Mouse (Mus musculus) urinary bladder, postnatal 25 days (tissue): ENCODE measurements around the gene Nckipsd.
A peak's percentile ranks its signal among the peaks of the same experiment; 100 is the strongest.

Experiments
- DNase-seq: peaks from one replicate; pipeline ENCODE4 v3.0.0; 2022; ENCODE audit warnings: low spot score

The Nckipsd gene

GRCm38 (mm10) chr9:108799564-108799963 lies 8.6 kb upstream of the Nckipsd start:
- no peak for DNase-seq

- DNase-seq = no peak
These were observed 2.4 kb upstream of the Nckipsd start for GRCm38 (mm10) chr9:108805768-108806167.

DNA sequence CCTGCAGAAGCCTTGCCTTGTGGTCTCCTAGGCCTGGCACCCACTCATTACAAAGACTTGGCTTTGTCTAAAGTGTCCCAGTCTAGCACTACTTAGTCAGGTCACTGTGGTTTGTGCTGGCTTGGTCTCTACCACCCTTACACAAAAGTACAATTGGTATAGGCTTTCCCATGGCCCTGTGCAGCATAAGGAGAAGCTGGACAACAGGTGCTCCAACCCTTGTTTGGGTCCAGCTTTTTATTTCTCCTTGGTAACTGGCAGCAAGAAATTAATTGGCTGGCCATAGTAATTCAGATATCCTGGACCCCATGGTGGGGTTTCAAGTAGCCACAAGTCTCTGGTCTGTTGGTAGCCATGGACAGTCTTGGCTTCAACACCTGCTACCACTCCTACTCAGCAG lies 1.8 kb upstream of the Nckipsd start:
- DNase-seq = no peak

DNA sequence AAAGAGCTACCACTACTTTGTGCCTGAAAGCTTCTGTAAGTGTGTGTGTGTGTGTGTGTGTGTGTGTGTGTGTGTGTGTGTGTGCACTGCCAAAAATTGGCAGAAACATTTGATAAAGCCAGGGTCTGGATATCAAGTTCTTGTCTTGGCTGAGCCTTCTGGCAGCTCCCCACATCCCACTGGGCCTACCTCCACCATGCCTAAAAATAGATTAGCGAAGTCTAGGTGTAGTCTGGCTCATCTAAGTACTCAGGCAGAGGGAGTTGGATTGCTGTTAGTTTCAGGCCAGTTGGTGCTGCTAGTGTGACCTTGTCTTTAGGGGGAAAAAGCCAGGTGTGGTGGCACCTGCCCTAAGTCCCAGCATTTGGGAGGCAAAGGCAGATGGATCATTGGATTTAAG lies 1.3 kb upstream of the Nckipsd start:
- DNase-seq = no peak

DNA sequence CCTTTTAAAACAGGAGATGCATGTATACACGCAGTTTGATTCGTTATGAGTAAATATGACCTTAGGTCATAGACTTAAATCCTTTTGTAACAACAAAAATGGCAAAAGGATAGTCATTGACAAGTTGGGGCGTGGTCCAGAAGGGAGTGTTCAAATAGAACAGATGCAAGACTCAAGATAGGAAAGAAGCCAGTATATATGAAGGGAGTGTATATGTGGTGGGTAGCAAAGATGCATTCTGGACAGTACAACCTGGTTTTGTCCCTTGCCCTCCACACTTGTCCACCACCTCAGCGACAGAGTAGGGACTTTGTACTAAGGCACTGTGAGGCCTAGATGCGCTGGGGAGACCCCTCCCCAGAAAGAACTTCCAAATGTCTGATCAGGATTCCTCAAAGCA lies 494 bp upstream of the Nckipsd start:
- no peak for DNase-seq

- no peak for DNase-seq
These were observed 1.0 kb downstream of the Nckipsd start for GRCm38 (mm10) chr9:108809188-108809587.

DNA sequence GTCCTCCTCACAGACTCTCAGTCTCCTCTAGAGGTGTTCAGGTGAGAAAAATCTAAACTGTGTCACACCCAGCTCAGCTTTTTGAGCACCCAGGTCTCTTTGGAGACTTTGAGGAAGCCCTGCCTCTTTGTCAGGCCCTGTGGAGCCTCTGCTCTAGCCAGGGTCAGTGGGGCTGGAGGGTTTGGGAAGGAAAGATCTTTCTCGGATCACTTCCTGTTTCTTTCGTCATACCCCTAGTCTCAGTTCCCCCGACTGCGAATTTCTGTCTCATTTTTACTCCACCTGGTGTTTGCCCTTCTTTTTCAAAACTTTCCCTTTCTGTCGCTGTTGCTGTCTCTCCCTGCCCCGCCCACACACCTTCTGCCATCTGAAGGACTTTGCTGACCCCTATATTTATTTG lies 1.6 kb downstream of the Nckipsd start:
- DNase-seq = no peak

DNA sequence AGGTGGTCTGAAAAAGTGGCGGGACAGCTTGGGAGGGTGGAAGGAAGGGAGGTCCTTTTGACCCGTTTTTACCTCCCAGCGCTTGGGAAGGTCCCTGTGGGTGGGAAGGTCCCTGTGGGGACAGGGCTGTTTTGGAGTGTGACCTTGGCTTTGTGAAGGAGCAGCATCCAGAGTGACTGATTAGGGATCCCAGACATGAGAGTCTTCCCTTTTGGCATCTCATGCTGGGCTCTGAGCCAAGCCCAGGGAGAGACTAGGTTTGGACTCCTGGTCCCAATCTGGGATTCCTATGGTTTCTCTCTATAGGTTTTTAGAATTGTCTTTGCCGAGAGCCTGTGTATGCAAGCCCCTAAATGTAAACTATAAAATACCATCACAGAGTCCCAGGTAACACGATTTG lies 2.3 kb downstream of the Nckipsd start:
- no peak for DNase-seq

DNA sequence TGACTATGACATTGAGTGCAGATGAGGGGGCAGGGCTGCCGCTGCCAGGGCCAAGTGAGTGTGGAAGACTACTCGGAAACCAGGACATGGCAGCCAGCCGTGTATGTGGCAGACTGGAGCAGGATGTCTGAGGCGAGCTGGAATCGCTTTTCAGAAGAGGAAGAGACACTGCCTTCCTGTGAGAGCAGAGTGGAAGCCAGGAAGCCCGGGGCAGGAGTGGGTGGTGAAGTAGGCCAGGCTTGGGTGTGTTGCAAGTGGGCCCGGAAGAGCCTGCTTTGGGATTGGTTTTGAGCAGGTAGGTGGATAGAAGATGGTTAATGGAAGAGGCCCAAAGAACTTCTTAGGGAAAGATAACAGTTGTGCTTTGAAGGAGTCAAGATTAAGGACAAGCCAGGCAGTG lies 7.4 kb downstream of the Nckipsd start:
- DNase-seq = no peak

DNA sequence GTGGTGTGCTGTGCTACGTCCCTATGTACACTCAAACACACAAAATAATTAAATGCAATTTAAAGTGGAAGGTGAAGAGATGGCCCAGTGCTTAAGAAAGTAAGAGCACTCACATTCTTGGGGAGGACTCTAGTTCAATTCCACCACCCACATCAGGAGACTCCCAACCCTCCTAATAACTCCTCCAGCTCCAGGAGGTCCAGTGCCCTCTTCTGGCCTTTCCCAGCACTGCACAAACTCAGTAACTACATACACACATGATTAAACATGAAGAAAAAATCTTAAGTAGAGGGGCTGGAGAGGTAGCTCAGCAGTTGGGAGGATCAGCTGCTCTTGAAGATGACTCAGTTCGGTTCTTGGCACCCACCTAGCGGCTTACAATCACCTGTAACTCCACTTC lies 11.3 kb downstream of the Nckipsd start:
- peak; percentile 42 for DNase-seq

DNA sequence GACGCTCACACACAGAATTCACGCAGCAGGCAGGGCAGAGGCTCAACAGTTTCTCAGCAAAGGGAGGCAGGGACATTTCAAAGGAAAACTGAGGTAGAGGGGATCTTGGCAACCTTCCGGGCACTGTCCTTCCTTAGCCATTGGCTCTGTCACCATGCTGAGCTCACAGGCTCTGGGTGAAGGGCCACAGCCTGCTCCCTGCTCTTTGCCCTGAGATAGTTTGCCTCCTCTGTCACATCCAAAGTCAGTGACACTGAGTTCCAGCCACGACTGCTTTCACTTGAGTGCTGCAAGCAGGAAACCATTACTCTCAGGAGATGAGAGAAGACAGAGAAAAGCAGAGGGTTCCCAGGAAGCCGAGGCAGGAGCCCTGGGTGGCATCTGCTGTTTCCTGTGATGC lies 11.9 kb downstream of the Nckipsd start:
- no peak for DNase-seq

DNA sequence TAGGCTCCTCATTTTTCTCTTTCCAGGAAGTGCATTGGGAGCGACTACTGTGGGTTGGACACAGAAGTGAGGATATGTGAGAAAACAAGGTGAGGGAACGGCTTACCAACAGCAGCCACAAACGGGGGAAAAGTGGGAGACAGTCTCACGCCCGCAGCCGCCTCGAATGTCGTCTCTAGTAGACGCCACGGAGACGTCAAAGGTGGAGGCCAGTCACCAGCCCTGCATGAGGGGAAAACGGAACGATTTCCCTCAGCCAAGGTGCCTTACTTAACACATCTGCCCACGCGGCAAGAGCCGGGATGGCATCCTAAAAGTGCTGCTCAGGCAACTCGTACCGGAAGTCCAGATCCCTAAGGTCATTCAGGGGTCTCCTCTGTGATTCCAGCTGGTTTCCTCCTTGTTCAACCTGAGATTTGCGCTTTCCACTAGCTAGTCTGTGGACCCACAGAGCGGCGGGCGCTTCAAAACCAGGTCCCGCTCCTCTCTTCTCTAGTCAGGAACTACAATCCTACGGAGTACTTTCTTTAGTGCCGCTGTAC lies 16.0 kb downstream of the Nckipsd start:
- DNase-seq = no peak

DNA sequence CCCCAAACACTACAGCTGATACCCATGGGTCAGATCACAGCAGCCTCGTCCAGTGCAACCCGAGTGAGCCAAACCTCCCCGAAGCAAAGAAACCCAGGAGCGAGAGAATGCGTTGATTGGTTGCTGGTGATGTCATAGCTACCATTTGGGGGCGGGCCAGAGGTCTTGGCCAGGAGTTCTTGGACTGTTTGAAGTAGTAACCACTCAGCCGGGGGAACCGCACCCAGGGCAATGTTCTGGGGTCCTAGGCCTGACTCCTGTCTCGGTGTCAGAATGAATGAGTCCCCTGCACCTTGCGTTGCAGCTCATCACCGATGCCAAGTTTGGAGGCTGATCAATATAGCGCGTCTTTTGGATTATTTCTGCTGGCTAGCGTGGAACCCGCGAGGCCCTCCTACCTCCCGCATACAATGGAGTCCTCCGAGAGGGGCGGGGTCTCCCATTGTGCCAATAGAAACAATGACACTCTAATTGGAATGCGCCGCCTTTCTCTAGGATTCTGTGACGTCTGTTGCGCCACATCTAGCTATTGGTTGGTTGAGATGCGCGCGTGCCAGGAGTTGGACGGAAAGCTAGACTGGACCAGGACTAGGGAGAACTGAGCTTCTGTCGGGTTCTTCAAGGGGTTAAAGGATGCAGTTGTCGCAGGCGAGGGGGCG lies 16.7 kb downstream of the Nckipsd start:
- DNase-seq = no peak

DNA sequence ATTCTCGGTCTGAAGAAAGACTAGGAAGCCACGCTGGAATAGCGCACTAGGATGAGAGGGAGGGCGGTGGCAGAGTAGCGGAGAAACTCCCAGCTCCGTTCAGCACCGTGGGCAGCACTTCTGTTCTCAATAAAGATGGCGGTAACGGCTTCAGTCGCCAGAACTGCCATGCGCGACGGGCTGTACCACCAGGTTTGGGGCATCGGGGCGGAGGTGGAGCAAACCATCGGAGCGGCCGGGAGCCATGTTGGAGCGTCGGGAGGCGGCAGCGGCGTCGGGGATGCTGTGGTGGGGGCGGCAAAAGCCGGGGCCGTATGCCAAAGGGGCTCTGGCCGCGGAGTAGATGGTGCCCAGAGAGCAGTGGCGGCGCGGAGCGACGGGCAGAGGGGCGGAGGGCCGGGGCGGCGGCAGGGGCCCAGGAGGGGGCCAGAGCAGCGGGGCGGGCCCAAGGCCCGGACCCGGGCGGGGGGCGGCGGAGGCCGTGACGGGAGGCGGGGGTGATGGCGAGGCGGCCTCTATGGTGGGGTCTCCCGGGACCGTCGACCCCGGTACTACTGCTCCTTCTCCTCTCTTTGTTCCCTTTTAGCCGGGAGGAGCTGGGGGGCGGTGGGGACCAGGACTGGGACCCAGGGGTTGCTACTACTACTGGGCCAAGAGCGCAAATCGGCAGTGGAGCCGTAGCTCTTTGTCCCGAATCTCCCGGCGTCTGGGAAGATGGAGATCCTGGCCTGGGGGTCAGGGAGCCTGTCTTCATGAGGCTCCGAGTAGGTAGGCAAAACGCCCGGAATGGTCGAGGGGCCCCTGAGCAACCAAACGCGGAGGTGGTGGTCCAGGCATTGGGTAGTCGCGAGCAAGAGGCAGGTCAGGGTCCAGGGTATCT lies 17.9 kb downstream of the Nckipsd start, which contains the start of gene Celsr3:
Gene Celsr3 (plus strand): TSS at position 501 of the 880 bp plus-strand sequence.
- no peak for DNase-seq

- peak; percentile 78 for DNase-seq
These were observed 18.7 kb downstream of the Nckipsd start for GRCm38 (mm10) chr9:108826700-108827340.

DNA sequence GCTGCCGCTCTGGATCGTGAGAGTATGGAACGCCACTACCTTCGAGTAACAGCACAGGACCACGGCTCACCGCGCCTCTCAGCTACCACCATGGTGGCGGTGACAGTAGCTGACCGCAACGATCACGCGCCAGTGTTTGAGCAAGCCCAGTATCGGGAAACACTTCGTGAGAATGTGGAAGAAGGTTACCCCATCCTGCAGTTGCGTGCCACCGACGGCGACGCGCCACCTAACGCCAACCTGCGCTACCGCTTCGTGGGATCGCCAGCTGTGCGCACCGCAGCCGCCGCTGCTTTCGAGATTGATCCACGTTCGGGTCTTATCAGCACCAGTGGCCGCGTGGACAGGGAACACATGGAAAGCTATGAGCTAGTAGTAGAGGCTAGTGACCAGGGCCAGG lies 19.3 kb downstream of the Nckipsd start:
- DNase-seq = no peak

- DNase-seq = no peak
These were observed 19.7 kb downstream of the Nckipsd start for GRCm38 (mm10) chr9:108827906-108828305.

- DNase-seq = no peak
These were observed 23.5 kb downstream of the Nckipsd start for GRCm38 (mm10) chr9:108831637-108832036.

DNA sequence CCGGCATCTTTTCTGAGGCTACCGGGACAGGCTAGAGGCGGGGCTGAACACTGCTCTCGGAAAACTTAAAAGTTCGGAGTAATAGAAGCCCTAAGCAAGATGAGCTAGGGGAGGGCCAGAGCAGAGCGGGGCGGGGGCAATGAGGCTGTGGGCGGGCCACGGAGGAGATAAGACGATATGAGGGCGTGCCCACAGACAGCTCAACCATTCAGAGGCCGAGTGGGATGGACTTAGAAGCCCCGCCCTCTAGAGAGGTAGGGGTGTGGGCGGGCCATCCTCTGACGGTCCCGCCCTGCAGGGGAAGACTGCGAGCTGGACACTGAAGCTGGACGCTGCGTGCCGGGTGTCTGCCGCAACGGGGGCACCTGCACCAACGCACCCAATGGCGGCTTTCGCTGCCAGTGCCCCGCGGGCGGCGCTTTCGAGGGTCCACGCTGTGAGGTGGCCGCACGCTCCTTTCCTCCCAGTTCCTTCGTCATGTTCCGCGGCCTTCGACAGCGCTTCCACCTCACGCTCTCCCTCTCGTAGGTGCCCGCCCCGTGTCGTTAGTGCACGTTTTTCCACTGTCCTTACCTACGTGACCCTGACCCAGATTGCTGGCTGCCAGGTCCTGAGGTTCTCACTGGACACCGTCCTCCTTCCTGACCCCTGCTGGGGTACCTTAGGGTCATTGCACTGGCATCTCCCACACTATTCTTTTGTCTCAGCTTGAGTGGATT lies 24.4 kb downstream of the Nckipsd start:
- peak; percentile 79 for DNase-seq

DNA sequence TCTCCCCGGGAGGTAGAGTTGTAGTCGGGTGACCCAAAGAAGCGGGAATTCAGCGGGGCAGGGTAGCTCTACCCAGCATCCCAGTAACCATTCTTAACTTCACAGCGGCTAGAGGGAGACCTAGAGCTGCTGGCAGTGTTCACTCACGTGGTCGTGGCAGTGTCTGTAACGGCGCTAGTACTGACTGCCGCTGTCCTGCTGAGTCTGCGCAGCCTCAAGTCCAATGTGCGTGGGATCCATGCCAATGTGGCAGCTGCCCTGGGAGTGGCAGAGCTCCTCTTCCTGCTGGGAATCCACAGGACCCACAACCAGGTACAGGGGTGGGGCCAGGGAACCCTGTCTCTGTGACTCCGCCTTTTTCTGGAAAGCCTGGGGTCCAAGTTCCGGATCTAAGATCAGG lies 34.8 kb downstream of the Nckipsd start:
- no peak for DNase-seq

- DNase-seq = no peak
These were observed 37.2 kb downstream of the Nckipsd start for GRCm38 (mm10) chr9:108845390-108845789.

- no peak for DNase-seq
These were observed 39.2 kb downstream of the Nckipsd start for GRCm38 (mm10) chr9:108847374-108847773.
